Mouse (Mus musculus) stomach, embryonic 14.5 days (tissue): ENCODE data around the gene Cerk. TPM values are rescaled to one million over a fixed set of nuclear protein-coding genes. Genes with fewer than 3 reads are reported as not detected.

Experiments used
- ATAC-seq: fragments of 200-750 bp; cut with Nextera tagmentation; 2 replicates; pipeline ENCODE4 v1.8.0; 2017; ENCODE audit warnings: low read depth, moderate TSS enrichment; ENCODE audit not compliant: insufficient number of reproducible peaks, insufficient read depth, low FRiP score
- H3K27ac ChIP-seq: fragments of 300-500 bp; sonication (generic); 2 replicates; pipeline ENCODE4 v1.5.1; 2014; ENCODE audit warnings: mild to moderate bottlenecking, low read length, moderate library complexity, mixed read lengths
- H3K27me3 ChIP-seq: fragments of 300-500 bp; sonication (generic); 2 replicates; pipeline ENCODE4 v1.6.1; 2014; ENCODE audit warnings: low read length, control low read depth, mixed read lengths; ENCODE audit not compliant: control insufficient read depth, insufficient read depth
- H3K36me3 ChIP-seq: fragments of 300-500 bp; sonication (generic); 2 replicates; pipeline ENCODE4 v1.6.1; 2014; ENCODE audit warnings: mild to moderate bottlenecking, control low read depth, low read length, moderate library complexity, mixed read lengths; ENCODE audit not compliant: control insufficient read depth, insufficient read depth
- H3K4me1 ChIP-seq: fragments of 300-500 bp; sonication (generic); 2 replicates; pipeline ENCODE4 v1.6.1; 2014; ENCODE audit warnings: low read length, control low read depth, mixed read lengths; ENCODE audit not compliant: control insufficient read depth, insufficient read depth
- H3K4me2 ChIP-seq: fragments of 300-500 bp; sonication (generic); replicated peaks from 2 replicates; pipeline ENCODE4 v1.6.1; 2014; ENCODE audit warnings: low read depth, low read length, control low read depth
- H3K4me3 ChIP-seq: fragments of 300-500 bp; sonication (generic); 2 replicates; pipeline ENCODE4 v1.5.1; 2014; ENCODE audit warnings: low read depth, low read length, control low read depth
- H3K9ac ChIP-seq: fragments of 300-500 bp; sonication (generic); replicated peaks from 2 replicates; pipeline ENCODE4 v1.6.1; 2014; ENCODE audit warnings: low read depth, mild to moderate bottlenecking, control low read depth, low read length, moderate library complexity, mixed read lengths
- H3K9me3 ChIP-seq: fragments of 300-500 bp; sonication (generic); 2 replicates; pipeline ENCODE4 v1.6.1; 2016; ENCODE audit warnings: low read depth, low read length, control low read depth; ENCODE audit not compliant: control insufficient read depth
- WGBS: fragments of 180-500 bp; shearing (Covaris S2); extraction: QIAGEN DNeasy Blood & Tissue Kit; methylation state at CpG from one replicate; pipeline ENCODE4 v1.1.7; 2014; 5-methylcytosine and 5-hydroxymethylcytosine counted together
- polyA plus RNA-seq: library from polyadenylated mRNA; unstranded; fragments of >200 nt; fragmentation: Nextera tagmentation; extraction: Ambion mirVana; gene quantifications from 2 replicates; pipeline ENCODE4 v1.2.1, GENCODE M21; 2014

Gene Cerk
- polyA plus RNA-seq, 1 experiment from 2014 or later, result 10.3 TPM

- no peak overlapping the region for H3K4me3 ChIP-seq
- 0 out of 2 replicates have a peak, but pooled peaks cover 6% of the 10 kb centered on the region for H3K4me1 ChIP-seq
- H3K9ac ChIP-seq, result no peak overlapping the region
- WGBS, result 33% methylated on average over 1 of the region's 1 CpGs
- no peaks in the 10 kb centered on the region for H3K9me3 ChIP-seq
- no peaks in the 10 kb centered on the region for H3K27me3 ChIP-seq
- no peak overlapping the region for H3K4me2 ChIP-seq
- ATAC-seq, result no peak
- H3K27ac ChIP-seq, result no peak overlapping the region
- H3K36me3 ChIP-seq, result no peaks in the 10 kb centered on the region
Measured at GRCm38 (mm10) chr15:86191505-86191904, 5.6 kb upstream of the Cerk start.

- Histone ChIP-seq H3K4me1 (0 out of 2 replicates have a peak, but pooled peaks cover 13% of the 10 kb centered on the region), H3K4me2 (no peak overlapping the region), H3K36me3 (no peaks in the 10 kb centered on the region), H3K4me3 (no peak overlapping the region), H3K27me3 (no peaks in the 10 kb centered on the region), H3K27ac (no peak overlapping the region), H3K9ac (no peak overlapping the region), H3K9me3 (no peaks in the 10 kb centered on the region)
- no peak for ATAC-seq
- WGBS, result 71% methylated on average over 3 of the region's 3 CpGs
Measured at GRCm38 (mm10) chr15:86190387-86190786, 4.4 kb upstream of the Cerk start.

GRCm38 (mm10) chr15:86188746-86189470 lies 3.0 kb upstream of the Cerk start:
- Histone ChIP-seq H3K4me2 (no peak overlapping the region), H3K4me3 (no peak overlapping the region), H3K9me3 (no peaks in the 10 kb centered on the region), H3K36me3 (no peaks in the 10 kb centered on the region), H3K27me3 (no peaks in the 10 kb centered on the region), H3K27ac (no peak overlapping the region; the same call in 1 of the 2 replicates), H3K9ac (no peak overlapping the region), H3K4me1 (peaks cover 18% of the 10 kb centered on the region; the same call in 1 of the 2 replicates)
- 28% methylated on average over 10 of the region's 10 CpGs for whole genome bisulfite sequencing
- 0 out of 2 replicates have a peak, but pooled peaks have one; percentile 7 for ATAC-seq

GRCm38 (mm10) chr15:86188186-86188585 lies 2.2 kb upstream of the Cerk start:
- peaks cover 18% of the 10 kb centered on the region; the same call in 1 of the 2 replicates for H3K4me1 ChIP-seq
- no peaks in the 10 kb centered on the region for H3K27me3 ChIP-seq
- H3K36me3 ChIP-seq, result no peaks in the 10 kb centered on the region
- 72% methylated on average over 5 of the region's 5 CpGs for WGBS
- no peak; the same call in 1 of the 2 replicates for ATAC-seq
- no peak overlapping the region for H3K27ac ChIP-seq
- no peak overlapping the region for H3K4me3 ChIP-seq
- no peak overlapping the region for H3K4me2 ChIP-seq
- H3K9ac ChIP-seq, result no peak overlapping the region
- H3K9me3 ChIP-seq, result no peaks in the 10 kb centered on the region

- H3K4me2 ChIP-seq, result no peak overlapping the region
- peaks cover 28% of the 10 kb centered on the region for H3K4me1 ChIP-seq
- no peak for ATAC-seq
- H3K9ac ChIP-seq, result no peak overlapping the region
- H3K4me3 ChIP-seq, result no peak overlapping the region
- H3K9me3 ChIP-seq, result no peaks in the 10 kb centered on the region
- no peaks in the 10 kb centered on the region for H3K36me3 ChIP-seq
- H3K27ac ChIP-seq, result no peak overlapping the region
- H3K27me3 ChIP-seq, result no peaks in the 10 kb centered on the region
- WGBS, result 41% methylated on average over 3 of the region's 3 CpGs
Measured at GRCm38 (mm10) chr15:86186686-86187085, 745 bp upstream of the Cerk start.

- peaks cover 28% of the 10 kb centered on the region for H3K4me1 ChIP-seq
- H3K4me2 ChIP-seq, result peak overlapping the region; percentile 83
- H3K9ac ChIP-seq, result peak overlapping the region; percentile 71
- peak overlapping the region; percentile 44 for H3K27ac ChIP-seq
- peak overlapping the region; percentile 70 for H3K4me3 ChIP-seq
- peak; percentile 29 for ATAC-seq
- WGBS, result under 1% methylated on average over 70 of the region's 70 CpGs
- H3K36me3 ChIP-seq, result no peaks in the 10 kb centered on the region
- H3K9me3 ChIP-seq, result no peaks in the 10 kb centered on the region
- H3K27me3 ChIP-seq, result no peaks in the 10 kb centered on the region
Measured at GRCm38 (mm10) chr15:86184851-86185688, 871 bp downstream of the Cerk start.

GRCm38 (mm10) chr15:86184071-86184470 lies 1.9 kb downstream of the Cerk start:
- no peak for ATAC-seq
- H3K9ac ChIP-seq, result no peak overlapping the region
- no peaks in the 10 kb centered on the region for H3K9me3 ChIP-seq
- no peak overlapping the region for H3K4me3 ChIP-seq
- peak overlapping the region; percentile 83; the same call in 1 of the 2 replicates for H3K4me2 ChIP-seq
- peaks cover 32% of the 10 kb centered on the region for H3K4me1 ChIP-seq
- H3K36me3 ChIP-seq, result no peaks in the 10 kb centered on the region
- no peaks in the 10 kb centered on the region for H3K27me3 ChIP-seq
- 65% methylated on average over 5 of the region's 5 CpGs for WGBS
- no peak overlapping the region for H3K27ac ChIP-seq

- Histone ChIP-seq H3K27me3 (no peaks in the 10 kb centered on the region), H3K4me1 (peaks cover 26% of the 10 kb centered on the region), H3K4me2 (no peak overlapping the region), H3K9me3 (no peaks in the 10 kb centered on the region), H3K27ac (no peak overlapping the region), H3K4me3 (no peak overlapping the region), H3K9ac (no peak overlapping the region), H3K36me3 (no peaks in the 10 kb centered on the region)
- ATAC-seq, result no peak
- 92% methylated on average over 8 of the region's 8 CpGs for WGBS
Measured at GRCm38 (mm10) chr15:86183484-86183883, 2.5 kb downstream of the Cerk start.
